Mouse (Mus musculus) small intestine, adult 2 months (tissue): ENCODE data around the gene 0610010K14Rik. TPM values are rescaled to one million over a fixed set of nuclear protein-coding genes. Genes with fewer than 3 reads are reported as not detected.
A peak's percentile ranks its signal among the peaks of the same experiment; 100 is the strongest.

Experiments used
- H3K27ac ChIP-seq: fragments of 200-500 bp; 2 replicates; pipeline ENCODE4 v1.5.1; 2012; ENCODE audit warnings: low read depth, low read length, control low read depth, inconsistent platforms; ENCODE audit not compliant: insufficient read depth
- H3K27me3 ChIP-seq: fragments of 200-500 bp; 2 replicates; pipeline ENCODE4 v1.6.1; 2012; ENCODE audit warnings: mild to moderate bottlenecking, moderate library complexity, low read length, inconsistent platforms; ENCODE audit not compliant: control insufficient read depth, insufficient read depth
- H3K36me3 ChIP-seq: fragments of 200-500 bp; 2 replicates; pipeline ENCODE4 v1.6.1; 2012; ENCODE audit warnings: mild to moderate bottlenecking, low read length, control low read depth, inconsistent platforms; ENCODE audit not compliant: control insufficient read depth, insufficient read depth
- H3K4me1 ChIP-seq: fragments of 200-500 bp; 2 replicates; pipeline ENCODE4 v1.6.1; 2012; ENCODE audit warnings: low read length, inconsistent platforms, mixed read lengths; ENCODE audit not compliant: control insufficient read depth, insufficient read depth, insufficient read length
- H3K4me3 ChIP-seq: fragments of 200-500 bp; 2 replicates; pipeline ENCODE4 v1.5.1; 2012; ENCODE audit warnings: low read depth, mild to moderate bottlenecking, control low read depth, inconsistent platforms, low read length, moderate library complexity
- CTCF ChIP-seq: fragments of 200-500 bp; IDR thresholded peaks from 2 replicates; pipeline ENCODE4 v1.5.1; 2012; ENCODE audit warnings: low read depth, mild to moderate bottlenecking, control low read depth, inconsistent platforms, low read length, moderate library complexity, mixed read lengths; ENCODE audit not compliant: insufficient replicate concordance, insufficient read length; ENCODE audit errors: extremely low read depth
- POLR2A ChIP-seq: fragments of 200-500 bp; IDR thresholded peaks from 2 replicates; pipeline ENCODE4 v1.6.1; 2012; ENCODE audit warnings: low read depth, mild to moderate bottlenecking, control low read depth, inconsistent platforms, low read length, moderate library complexity
- WGBS: fragments of 180-500 bp; shearing (Covaris S2); methylation state at CpG from one replicate; pipeline ENCODE4 v1.1.7; 2018; 5-methylcytosine and 5-hydroxymethylcytosine counted together
- polyA plus RNA-seq: library from polyadenylated mRNA; depleted of rRNA; stranded (reverse); fragments of >200 nt; gene quantifications from 2 replicates; pipeline ENCODE4 v1.2.3, GENCODE M21; 2012; rRNA removed

Gene 0610010K14Rik
- 25.2 and 45.3 TPM in 2 replicates for polyA plus RNA-seq

- Histone ChIP-seq H3K4me3 (peak within 1 kb of the TSS; percentile 99), H3K27ac (peak within 1 kb of the TSS; percentile 85), H3K36me3 (peaks cover 6% of the 10 kb centered on the region; the same call in 1 of the 2 replicates), H3K4me1 (peaks cover 9% of the 10 kb centered on the region; the same call in 1 of the 2 replicates), H3K27me3 (no peaks in the 10 kb centered on the region)
- TF ChIP-seq POLR2A (peak; percentile 87), CTCF (peak; percentile 19)
- under 1% methylated on average over 70 of the region's 70 CpGs for WGBS
Measured at GRCm38 (mm10) chr11:70237457-70238167, at the start of gene 0610010K14Rik. 0610010K14Rik (minus strand) TSS chr11:70237914.

- Histone ChIP-seq H3K4me3 (no peak overlapping the region), H3K36me3 (no peaks in the 10 kb centered on the region), H3K27me3 (no peaks in the 10 kb centered on the region), H3K4me1 (no peaks in the 10 kb centered on the region), H3K27ac (no peak overlapping the region)
- TF ChIP-seq POLR2A (no peak), CTCF (no peak)
- WGBS = 56% methylated on average over 5 of the region's 5 CpGs
Measured at GRCm38 (mm10) chr11:70285686-70286085, 48.0 kb upstream of the 0610010K14Rik start.

- 19% methylated on average over 3 of the region's 3 CpGs for WGBS
- H3K4me1 ChIP-seq = no peaks in the 10 kb centered on the region
- no peak for TF ChIP-seq CTCF
- TF ChIP-seq POLR2A = no peak
Measured at GRCm38 (mm10) chr11:70284757-70285156, 47.0 kb upstream of the 0610010K14Rik start.

GRCm38 (mm10) chr11:70283666-70284065, 46.0 kb upstream of the 0610010K14Rik start:
- Histone ChIP-seq H3K36me3 (no peaks in the 10 kb centered on the region), H3K27me3 (no peaks in the 10 kb centered on the region), H3K4me1 (no peaks in the 10 kb centered on the region), H3K27ac (no peak overlapping the region), H3K4me3 (no peak overlapping the region)
- TF ChIP-seq POLR2A (no peak), CTCF (no peak)
- 66% methylated on average over 4 of the region's 4 CpGs for WGBS

More at GRCm38 (mm10) chr11:70284757-70285156, 47.0 kb upstream of the 0610010K14Rik start:
- Histone ChIP-seq H3K36me3 (no peaks in the 10 kb centered on the region), H3K27me3 (no peaks in the 10 kb centered on the region), H3K27ac (no peak overlapping the region), H3K4me3 (no peak overlapping the region)

GRCm38 (mm10) chr11:70280441-70280840, 42.7 kb upstream of the 0610010K14Rik start:
- Histone ChIP-seq H3K4me3 (no peak overlapping the region), H3K27ac (no peak overlapping the region), H3K27me3 (no peaks in the 10 kb centered on the region), H3K4me1 (no peaks in the 10 kb centered on the region), H3K36me3 (no peaks in the 10 kb centered on the region)
- TF ChIP-seq CTCF = no peak
- no peak for TF ChIP-seq POLR2A
- 34% methylated on average over 3 of the region's 3 CpGs for WGBS

GRCm38 (mm10) chr11:70278961-70279360, 41.2 kb upstream of the 0610010K14Rik start:
- Histone ChIP-seq H3K4me3 (no peak overlapping the region), H3K36me3 (no peaks in the 10 kb centered on the region), H3K27me3 (no peaks in the 10 kb centered on the region), H3K27ac (no peak overlapping the region), H3K4me1 (no peaks in the 10 kb centered on the region)
- TF ChIP-seq CTCF = no peak
- no peak for TF ChIP-seq POLR2A
- WGBS = 83% methylated on average over 3 of the region's 3 CpGs

GRCm38 (mm10) chr11:70271641-70272040, 33.9 kb upstream of the 0610010K14Rik start:
- Histone ChIP-seq H3K36me3 (no peaks in the 10 kb centered on the region), H3K4me3 (no peak overlapping the region), H3K27me3 (no peaks in the 10 kb centered on the region), H3K27ac (no peak overlapping the region), H3K4me1 (no peaks in the 10 kb centered on the region)
- no peak for TF ChIP-seq POLR2A
- TF ChIP-seq CTCF = no peak
- WGBS = 66% methylated on average over 7 of the region's 7 CpGs

- no peak overlapping the region for H3K27ac ChIP-seq
- 83% methylated on average over 1 of the region's 1 CpGs for WGBS
- H3K4me1 ChIP-seq = no peaks in the 10 kb centered on the region
- no peaks in the 10 kb centered on the region for H3K27me3 ChIP-seq
- TF ChIP-seq POLR2A (no peak), CTCF (no peak)
- no peaks in the 10 kb centered on the region for H3K36me3 ChIP-seq
- no peak overlapping the region for H3K4me3 ChIP-seq
Measured at GRCm38 (mm10) chr11:70266405-70266804, 28.7 kb upstream of the 0610010K14Rik start.
